In genomic region chr12:108216611-108217370, GRCm38 (mm10) we compare ENCODE assay signal across 10 mouse cellular contexts. TPM values are rescaled to one million over a fixed set of nuclear protein-coding genes. Genes with fewer than 3 reads are reported as not detected.
DNase-seq lines count a peak whose midpoint lies in the region; ATAC-seq and TF ChIP-seq lines count a peak whose summit lies in the region.
"Had no signal": no experiment of that assay in that cellular context is flagged by ENCODE, and none has a peak within 500 bp of the region (broad histone marks: within the 10 kb centered on the region; RNA-seq: fewer than 3 reads in every experiment).

No protein-coding gene starts in this region.

- peaks cover 6% of the 10 kb centered on the region for H3K36me3 ChIP-seq in embryonic facial prominence, embryonic 10.5 days (replicated peaks)
- no peaks in the 10 kb centered on the region for H3K36me3 ChIP-seq in hindbrain, postnatal 0 days (ENCODE audit: insufficient read depth, low read length)
- H3K36me3 ChIP-seq in neural tube, embryonic 13.5 days: no peaks in the 10 kb centered on the region

- H3K27ac ChIP-seq in gastrocnemius, adult 2 months: peak overlapping the region; percentile 24; the same call in 1 of the 2 replicates
- H3K27ac ChIP-seq in embryonic facial prominence, embryonic 10.5 days (replicated peaks): peak overlapping the region; percentile 20
- peak overlapping the region; percentile 20; the same call in 1 of the 2 replicates for H3K27ac ChIP-seq in hindbrain, postnatal 0 days
- H3K27ac ChIP-seq in neural tube, embryonic 13.5 days (replicated peaks): peak overlapping the region; percentile 95
- H3K27ac ChIP-seq: kidney, postnatal 0 days had no signal

- peak; percentile 79 for DNase-seq in gastrocnemius, adult 2 months
- DNase-seq in gastrocnemius, postnatal 36 days: no peak
- DNase-seq in embryonic facial prominence, embryonic 10.5 days (ENCODE audit: low spot score): no peak
- DNase-seq in hindbrain, postnatal 0 days (ENCODE audit: low spot score): peak; percentile 65
- DNase-seq in left cerebral cortex, postnatal 25 days (ENCODE audit: low spot score in 2 of 2): no peak
- no peak for DNase-seq in spleen, adult 18-20 months
- DNase-seq: heart, adult 11 months had no signal

- TF ChIP-seq CTCF in gastrocnemius, adult 2 months (IDR thresholded peaks at IDR 0.05): no peak
- no peak for TF ChIP-seq CTCF in hindbrain, postnatal 0 days (IDR thresholded peaks at IDR 0.05; ENCODE audit: low read depth)

- no peak overlapping the region for H3K4me3 ChIP-seq in gastrocnemius, adult 2 months
- H3K4me3 ChIP-seq in embryonic facial prominence, embryonic 10.5 days: no peak overlapping the region
- H3K4me3 ChIP-seq in hindbrain, postnatal 0 days (ENCODE audit: low read length): no peak overlapping the region
- no peak overlapping the region for H3K4me3 ChIP-seq in neural tube, embryonic 13.5 days

- peaks cover 95% of the 10 kb centered on the region for H3K4me1 ChIP-seq in embryonic facial prominence, embryonic 10.5 days
- peaks cover 45% of the 10 kb centered on the region for H3K4me1 ChIP-seq in hindbrain, postnatal 0 days (ENCODE audit: insufficient read depth, low read length)
- H3K4me1 ChIP-seq in neural tube, embryonic 13.5 days (replicated peaks): peaks cover 96% of the 10 kb centered on the region

- no peak overlapping the region for H3K4me2 ChIP-seq in hindbrain, postnatal 0 days (ENCODE audit: low read depth, low read length)
- H3K4me2 ChIP-seq in neural tube, embryonic 13.5 days: 0 out of 2 replicates have a peak overlapping the region, but pooled peaks have one; percentile 1

- ATAC-seq in hindbrain, postnatal 0 days: no peak
- ATAC-seq in neural tube, embryonic 13.5 days (ENCODE audit: low read depth): no peak
- ATAC-seq in erythroblast, adult 5-6 weeks (replicated peaks; ENCODE audit: low FRiP score, poor library complexity, severe bottlenecking): no peak

- 79% methylated on average over 11 of the region's 11 CpGs for WGBS in embryonic facial prominence, embryonic 10.5 days
- WGBS in hindbrain, postnatal 0 days: 36% methylated on average over 11 of the region's 11 CpGs
- 45% methylated on average over 11 of the region's 11 CpGs for WGBS in neural tube, embryonic 13.5 days

- no peaks in the 10 kb centered on the region for H3K9me3 ChIP-seq in embryonic facial prominence, embryonic 10.5 days
- H3K9me3 ChIP-seq in hindbrain, postnatal 0 days (ENCODE audit: low read length): no peaks in the 10 kb centered on the region
- H3K9me3 ChIP-seq in neural tube, embryonic 13.5 days: no peaks in the 10 kb centered on the region

- no peaks in the 10 kb centered on the region for H3K27me3 ChIP-seq in embryonic facial prominence, embryonic 10.5 days (replicated peaks; ENCODE audit: low read depth, poor library complexity, severe bottlenecking)
- no peaks in the 10 kb centered on the region for H3K27me3 ChIP-seq in hindbrain, postnatal 0 days (ENCODE audit: insufficient read depth, low read length)
- H3K27me3 ChIP-seq in neural tube, embryonic 13.5 days: no peaks in the 10 kb centered on the region

- H3K9ac ChIP-seq in hindbrain, postnatal 0 days (replicated peaks; ENCODE audit: low read length): no peak overlapping the region
- H3K9ac ChIP-seq in neural tube, embryonic 13.5 days: peak overlapping the region; percentile 56

- intact Hi-C loops in gastrocnemius, adult 2 months (cut with DNase I): loop anchor here (2.0 kb wide), 1 partner anchor 76 kb away; no protein-coding TSS in a partner anchor
- intact Hi-C loops in gastrocnemius, postnatal 36 days (cut with DNase I): loop anchor here (2.0 kb wide), 1 partner anchor 76 kb away; no protein-coding TSS in a partner anchor
- intact Hi-C loops in left cerebral cortex, postnatal 25 days (cut with DNase I): no loop called here

RNA-seq across cellular contexts. Expression of gene Ccnk, which starts 37.4 kb away (rescaled TPM):
- total RNA-seq in gastrocnemius, adult 2 months (2021): 100 to 1,000 TPM in 1 of 2 experiments, 10 to 100 TPM in 1; 92.4 to 148 TPM
- 10 to 100 TPM; 88.0 to 91.8 TPM for total RNA-seq in gastrocnemius, postnatal 36 days (2021)
- polyA plus RNA-seq in embryonic facial prominence, embryonic 10.5 days (2016; fragmentation: Nextera tagmentation; extraction: Ambion mirVana): 2.7 and 3.2 TPM in 2 replicates
- 8.0 and 10.7 TPM in 2 replicates for total RNA-seq in hindbrain, postnatal 0 days (2014; rRNA removed)
- 2.3 and 2.8 TPM in 2 replicates for polyA plus RNA-seq in hindbrain, postnatal 0 days (2015; fragmentation: Nextera tagmentation; extraction: Ambion mirVana)
- 3.7 and 4.2 TPM in 2 replicates for polyA plus RNA-seq in neural tube, embryonic 13.5 days (2015; fragmentation: Nextera tagmentation; extraction: Ambion mirVana)
- total RNA-seq in erythroblast, adult 5-6 weeks (2015; ENCODE audit: low replicate concordance): 41.6 and 43.4 TPM in 2 replicates
- 12.8 and 18.7 TPM in 2 replicates for total RNA-seq in erythroblast, adult 5-6 weeks (2017; ENCODE audit: low replicate concordance)
- 10 to 100 TPM; 28.8 to 29.6 TPM for total RNA-seq in left cerebral cortex, postnatal 25 days (2021)

RNA-seq across cellular contexts. Expression of gene Setd3, which starts 37.7 kb away (rescaled TPM):
- total RNA-seq in gastrocnemius, adult 2 months (2021): 100 to 1,000 TPM; 100 to 106 TPM
- 10 to 100 TPM; 84.0 to 90.2 TPM for total RNA-seq in gastrocnemius, postnatal 36 days (2021)
- polyA plus RNA-seq in embryonic facial prominence, embryonic 10.5 days (2016; fragmentation: Nextera tagmentation; extraction: Ambion mirVana): 79.6 and 81.5 TPM in 2 replicates
- total RNA-seq in hindbrain, postnatal 0 days (2014; rRNA removed): 57.4 and 61.3 TPM in 2 replicates
- 87.1 and 90.4 TPM in 2 replicates for polyA plus RNA-seq in hindbrain, postnatal 0 days (2015; fragmentation: Nextera tagmentation; extraction: Ambion mirVana)
- polyA plus RNA-seq in neural tube, embryonic 13.5 days (2015; fragmentation: Nextera tagmentation; extraction: Ambion mirVana): 107 and 109 TPM in 2 replicates
- total RNA-seq in erythroblast, adult 5-6 weeks (2015; ENCODE audit: low replicate concordance): 19.4 and 22.2 TPM in 2 replicates
- 51.3 and 63.4 TPM in 2 replicates for total RNA-seq in erythroblast, adult 5-6 weeks (2017; ENCODE audit: low replicate concordance)
- 100 to 1,000 TPM; 151 to 157 TPM for total RNA-seq in left cerebral cortex, postnatal 25 days (2021)

RNA-seq across cellular contexts. Expression of gene Ccdc85c, which starts 58.4 kb away (rescaled TPM):
- 10 to 100 TPM; 30.1 to 33.4 TPM for total RNA-seq in gastrocnemius, adult 2 months (2021)
- 10 to 100 TPM; 24.0 to 26.5 TPM for total RNA-seq in gastrocnemius, postnatal 36 days (2021)
- polyA plus RNA-seq in embryonic facial prominence, embryonic 10.5 days (2016; fragmentation: Nextera tagmentation; extraction: Ambion mirVana): 11.4 and 12.1 TPM in 2 replicates
- total RNA-seq in hindbrain, postnatal 0 days (2014; rRNA removed): 86.3 and 94.7 TPM in 2 replicates
- 16.9 and 17.0 TPM in 2 replicates for polyA plus RNA-seq in hindbrain, postnatal 0 days (2015; fragmentation: Nextera tagmentation; extraction: Ambion mirVana)
- polyA plus RNA-seq in neural tube, embryonic 13.5 days (2015; fragmentation: Nextera tagmentation; extraction: Ambion mirVana): 14.5 and 15.8 TPM in 2 replicates
- 0.38 TPM in 1 of 2 replicates, not detected in the other for total RNA-seq in erythroblast, adult 5-6 weeks (2015; ENCODE audit: low replicate concordance)
- 0.28 TPM in 1 of 2 replicates, not detected in the other for total RNA-seq in erythroblast, adult 5-6 weeks (2017; ENCODE audit: low replicate concordance)
- total RNA-seq in left cerebral cortex, postnatal 25 days (2021): 10 to 100 TPM; 74.7 to 76.9 TPM

Comparison
In these comparisons a context has a peak if more than half of its experiments do, and no peak if none do; other contexts are left out.
1. DNase-seq: peak in gastrocnemius, adult 2 months (single experiment) and hindbrain, postnatal 0 days (single experiment); none in gastrocnemius, postnatal 36 days (0 of 2), embryonic facial prominence, embryonic 10.5 days (single experiment), left cerebral cortex, postnatal 25 days (0 of 2) and spleen, adult 18-20 months (0 of 2).
2. H3K27ac ChIP-seq: peak in every context shown above with its lines; median percentile 95 in neural tube, embryonic 13.5 days; 24 in gastrocnemius, adult 2 months; 20 in embryonic facial prominence, embryonic 10.5 days; 20 in hindbrain, postnatal 0 days.
3. RNA of gene Ccdc85c, which starts 58.4 kb away (total RNA-seq): 86.3 to 94.7 TPM in hindbrain, postnatal 0 days, 74.7 to 76.9 TPM in left cerebral cortex, postnatal 25 days, 30.1 to 33.4 TPM in gastrocnemius, adult 2 months and 24.0 to 26.5 TPM in gastrocnemius, postnatal 36 days; 0.28 to 0.38 TPM in erythroblast, adult 5-6 weeks; every median in the first group is over 10 times any median in the second.